Mouse (Mus musculus) frontal cortex, adult (tissue): ENCODE results near the gene Ptprm.
A peak's percentile ranks its signal among the peaks of the same experiment; 100 is the strongest.

Experiments used
- ATAC-seq: cut with Nextera tagmentation; 2 replicates; pipeline ENCODE4 v1.9.2; 2017; ENCODE audit warnings: mild to moderate bottlenecking, moderate library complexity, mixed read lengths; ENCODE audit not compliant: low TSS enrichment

Gene Ptprm

GRCm38 (mm10) chr17:66988014-66988413 lies 366.2 kb downstream of the Ptprm start:
- ATAC-seq: no peak

DNA sequence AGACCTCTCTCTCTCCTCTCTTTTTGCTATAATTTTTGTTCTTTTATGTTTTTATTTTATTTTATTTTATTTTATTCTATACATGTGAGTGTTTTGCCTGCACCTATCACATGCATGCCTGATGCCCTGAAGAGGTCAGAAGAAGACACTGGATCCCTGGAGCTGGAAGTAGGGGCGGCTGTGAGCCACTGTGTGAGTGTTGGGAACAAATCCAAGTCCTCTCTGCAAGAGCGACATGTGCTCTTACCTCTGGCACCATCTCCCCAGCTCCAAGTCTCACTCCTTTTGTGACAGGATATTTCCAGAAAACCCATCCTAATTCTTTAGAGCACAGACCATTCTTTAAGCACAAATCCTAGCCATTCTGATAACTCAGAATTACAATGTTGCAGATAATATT lies 372.6 kb downstream of the Ptprm start:
- no peak for ATAC-seq

GRCm38 (mm10) chr17:66979971-66980370 lies 374.3 kb downstream of the Ptprm start:
- ATAC-seq: no peak

DNA sequence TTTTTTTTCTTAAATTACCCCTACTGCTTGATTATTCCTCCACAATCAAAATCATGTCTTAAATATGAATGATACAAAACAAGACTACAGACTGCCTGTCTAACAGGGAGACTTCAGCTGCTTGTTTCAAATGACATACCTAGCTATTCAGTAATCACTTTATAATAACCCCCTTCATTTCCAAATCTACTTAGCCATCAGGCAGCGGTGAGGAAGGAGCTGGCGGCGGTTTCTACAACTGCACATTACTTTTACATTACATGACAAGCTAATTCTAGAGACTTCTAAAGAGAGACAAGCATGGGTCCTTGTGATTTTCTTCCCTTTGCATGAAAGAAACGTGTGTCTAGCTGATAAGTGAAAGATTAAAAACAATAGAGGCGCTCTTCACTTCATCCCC lies 377.8 kb downstream of the Ptprm start:
- ATAC-seq: no peak

DNA sequence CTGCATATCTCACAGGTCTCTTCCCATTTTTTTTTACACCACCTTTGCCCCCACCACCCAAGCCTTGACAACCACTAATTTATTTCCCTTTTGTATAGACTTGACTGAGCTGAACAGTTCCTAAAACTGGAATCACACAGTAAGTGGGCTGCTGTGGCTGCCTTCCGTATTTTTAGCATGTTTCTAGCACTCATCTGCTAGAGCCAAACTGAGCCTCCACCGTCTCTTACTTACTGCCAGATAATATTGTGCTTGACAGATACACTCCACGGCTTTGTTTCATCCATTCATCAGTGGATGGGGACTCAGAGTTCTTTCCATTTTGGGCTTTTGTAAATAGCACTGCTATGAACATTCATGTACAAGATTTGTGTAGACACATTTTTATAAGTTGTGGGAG lies 381.3 kb downstream of the Ptprm start:
- ATAC-seq: peak; percentile 99

- ATAC-seq: peak; percentile 72; the same call in 1 of the 2 replicates
These were observed 393.3 kb downstream of the Ptprm start for GRCm38 (mm10) chr17:66960986-66961385.

DNA sequence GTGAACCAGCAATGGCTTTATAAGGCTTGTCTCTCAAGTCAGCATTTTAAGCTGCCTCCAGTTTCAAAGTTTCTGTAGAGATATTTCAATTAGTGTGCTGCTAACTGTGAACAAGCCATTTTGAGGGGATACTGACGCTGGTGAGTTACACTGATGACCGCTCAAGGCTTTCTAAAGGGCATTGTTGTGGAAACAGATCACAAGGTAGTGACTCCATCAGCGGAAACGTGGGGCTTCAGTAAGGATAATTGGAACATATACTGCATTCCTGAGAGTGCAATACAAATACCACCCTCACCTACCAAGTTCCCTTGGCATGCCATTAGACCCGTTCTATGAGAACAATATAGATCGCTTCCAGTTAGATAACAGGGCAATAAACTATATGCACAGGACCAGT lies 393.7 kb downstream of the Ptprm start:
- no peak for ATAC-seq

GRCm38 (mm10) chr17:66959815-66960214 lies 394.4 kb downstream of the Ptprm start:
- ATAC-seq: no peak

DNA sequence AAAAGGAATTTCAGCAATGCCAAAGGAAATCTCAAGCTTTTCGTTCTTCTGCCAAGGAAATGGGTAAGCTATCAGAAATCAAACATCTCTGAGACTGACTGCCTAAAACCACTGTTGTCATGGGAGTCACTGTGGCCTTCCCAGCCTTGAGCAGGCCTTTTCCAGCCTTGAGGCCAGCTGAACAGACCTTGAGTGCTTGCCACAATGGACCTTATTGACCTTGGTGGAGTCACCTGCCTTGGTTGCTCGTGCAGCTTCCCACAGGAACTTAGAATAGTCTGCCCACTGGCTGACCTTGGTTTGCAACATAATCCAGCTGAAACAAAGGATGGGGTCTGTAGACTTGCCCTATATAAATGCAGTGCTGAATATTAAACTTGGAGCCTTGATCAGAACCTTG lies 395.5 kb downstream of the Ptprm start:
- ATAC-seq: no peak

GRCm38 (mm10) chr17:66944498-66944897 lies 409.8 kb downstream of the Ptprm start:
- peak; percentile 53 for ATAC-seq

- ATAC-seq: peak; percentile 89
These were observed 410.7 kb downstream of the Ptprm start for GRCm38 (mm10) chr17:66943539-66943938.

DNA sequence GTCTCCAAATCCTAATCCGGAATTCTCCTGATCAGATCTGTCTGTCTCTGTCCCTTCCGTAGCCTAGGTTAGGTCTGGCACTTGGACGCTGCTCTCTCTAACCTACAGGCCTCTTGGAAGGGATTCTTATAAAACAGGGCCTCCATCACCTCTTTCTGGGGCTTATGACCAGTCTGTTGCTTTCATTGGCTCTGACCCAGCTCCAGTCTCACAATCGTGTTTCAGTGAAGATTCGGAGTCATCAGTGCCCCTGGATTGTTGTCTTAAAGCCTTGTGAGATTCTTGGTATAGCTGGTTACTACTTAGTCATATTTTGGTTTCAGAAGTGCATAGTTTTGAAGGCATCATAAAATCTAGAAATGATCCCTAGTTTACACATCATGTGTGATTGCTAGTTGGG lies 428.6 kb downstream of the Ptprm start:
- ATAC-seq: no peak

GRCm38 (mm10) chr17:66914696-66915095 lies 439.6 kb downstream of the Ptprm start:
- no peak for ATAC-seq

GRCm38 (mm10) chr17:66912533-66912932 lies 441.7 kb downstream of the Ptprm start:
- ATAC-seq: no peak

GRCm38 (mm10) chr17:66912120-66912519 lies 442.1 kb downstream of the Ptprm start:
- no peak for ATAC-seq

DNA sequence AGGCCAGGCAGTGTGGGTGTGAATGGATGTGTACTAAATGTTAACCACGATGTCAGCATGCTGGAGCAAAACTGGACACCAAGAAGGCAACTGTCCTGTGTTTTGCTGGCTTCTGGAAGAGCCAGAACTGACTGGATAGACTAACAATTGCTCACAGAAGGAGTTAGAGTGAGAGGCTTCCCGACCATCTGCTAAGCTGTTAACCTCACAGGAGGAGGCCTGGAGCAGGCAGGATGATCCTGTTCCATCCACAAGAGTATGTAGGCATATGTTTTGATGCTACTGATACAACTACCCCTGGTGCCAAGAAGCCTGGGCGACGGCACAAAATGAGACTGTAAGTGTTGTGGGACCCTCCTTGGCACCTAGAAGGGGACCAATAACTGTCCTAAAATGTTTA lies 444.4 kb downstream of the Ptprm start:
- no peak for ATAC-seq

GRCm38 (mm10) chr17:66908921-66909320 lies 445.3 kb downstream of the Ptprm start:
- ATAC-seq: no peak

DNA sequence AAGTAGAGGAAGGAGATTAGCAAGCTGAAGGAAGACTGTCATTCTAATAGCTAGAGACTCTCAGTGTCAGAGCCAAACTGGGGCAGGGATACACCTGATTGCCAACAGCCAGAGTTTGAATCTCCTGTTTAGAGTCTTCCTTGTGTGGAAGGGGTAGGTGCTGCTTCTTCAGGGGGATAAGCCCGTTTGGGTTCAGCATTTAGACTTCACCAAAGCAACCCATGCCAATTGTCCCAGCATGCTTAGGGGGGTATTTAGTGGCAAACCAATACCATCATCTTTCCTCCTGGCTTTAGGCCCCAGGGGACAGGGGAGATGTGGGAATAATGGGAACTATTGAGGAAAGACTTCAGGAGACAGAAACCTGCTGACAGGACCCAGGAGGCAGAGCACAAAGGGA lies 460.1 kb downstream of the Ptprm start:
- no peak for ATAC-seq

DNA sequence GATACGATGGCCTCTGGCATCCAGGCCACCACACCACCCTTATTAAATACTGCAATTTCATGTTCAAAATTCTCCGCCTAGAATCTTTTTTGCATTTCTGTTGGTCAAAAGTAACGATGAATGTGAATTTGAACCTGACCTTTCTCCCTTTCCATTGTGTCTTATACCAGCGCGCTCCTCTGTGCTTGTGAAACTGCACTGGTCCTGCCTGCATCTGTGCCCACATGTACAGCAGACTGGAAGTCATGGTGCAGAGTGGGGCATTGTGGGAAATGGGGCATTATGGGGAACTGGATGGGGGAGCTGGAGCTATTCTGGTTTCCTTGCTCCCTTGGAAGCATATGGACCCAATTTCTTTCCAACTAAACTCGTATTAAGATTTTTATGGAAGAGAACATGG lies 462.3 kb downstream of the Ptprm start:
- ATAC-seq: no peak

- ATAC-seq: peak; percentile 44; the same call in 1 of the 2 replicates
These were observed 463.0 kb downstream of the Ptprm start for GRCm38 (mm10) chr17:66891067-66891862.

- ATAC-seq: no peak
These were observed 472.0 kb downstream of the Ptprm start for GRCm38 (mm10) chr17:66882304-66882703.

GRCm38 (mm10) chr17:66880969-66881701 lies 473.1 kb downstream of the Ptprm start:
- ATAC-seq: no peak

DNA sequence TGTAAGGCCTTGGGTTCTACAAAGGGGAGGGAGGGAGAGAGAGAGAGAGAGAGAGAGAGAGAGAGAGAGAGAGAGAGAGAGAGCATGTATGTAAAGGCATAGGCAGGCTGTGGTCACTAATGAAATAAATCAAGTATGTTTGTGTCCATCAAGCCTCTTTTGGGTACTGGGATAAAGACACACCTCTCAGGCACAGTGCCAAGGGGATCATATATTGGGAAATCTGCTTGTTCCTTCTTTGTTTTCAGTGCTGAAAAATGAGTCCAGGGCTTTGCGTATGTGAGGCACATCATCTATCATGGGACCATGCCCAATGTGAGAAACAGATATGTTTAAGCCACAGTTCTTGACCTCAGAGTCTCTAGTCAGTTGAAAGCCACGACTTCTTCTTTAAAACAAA lies 475.1 kb downstream of the Ptprm start:
- no peak for ATAC-seq
